Mouse (Mus musculus) cerebellum, postnatal 10 days (tissue): Measurements from ENCODE around the gene Cyb561.

ENCODE experiments used
- DNase-seq, 2 experiments: peaks; one replicate each; pipeline ENCODE4 v3.0.0; 2021; ENCODE audit warnings: mixed read lengths in 2 of 2

Gene Cyb561

DNA sequence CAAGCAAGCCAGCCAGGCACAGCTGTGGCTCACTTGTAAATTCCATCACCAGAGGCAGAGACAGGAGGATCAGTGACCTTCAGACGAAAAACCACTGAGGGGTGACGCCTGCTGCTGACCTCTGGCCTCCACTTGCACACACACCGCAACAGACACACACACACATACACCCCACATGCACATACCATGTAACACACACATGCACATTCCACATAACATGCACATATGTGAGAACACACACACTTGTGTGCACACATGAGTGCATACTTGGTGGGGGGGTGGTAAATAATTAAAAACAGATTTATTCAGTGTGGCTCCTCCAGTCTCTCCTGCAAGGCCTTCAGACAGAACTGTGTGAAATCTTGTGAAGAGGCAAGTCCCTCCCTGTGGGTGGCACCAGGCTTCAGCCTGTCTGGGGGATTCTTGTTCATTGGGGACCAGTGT is 1.5 kb downstream of the Cyb561 start:
- no peak for DNase-seq

DNA sequence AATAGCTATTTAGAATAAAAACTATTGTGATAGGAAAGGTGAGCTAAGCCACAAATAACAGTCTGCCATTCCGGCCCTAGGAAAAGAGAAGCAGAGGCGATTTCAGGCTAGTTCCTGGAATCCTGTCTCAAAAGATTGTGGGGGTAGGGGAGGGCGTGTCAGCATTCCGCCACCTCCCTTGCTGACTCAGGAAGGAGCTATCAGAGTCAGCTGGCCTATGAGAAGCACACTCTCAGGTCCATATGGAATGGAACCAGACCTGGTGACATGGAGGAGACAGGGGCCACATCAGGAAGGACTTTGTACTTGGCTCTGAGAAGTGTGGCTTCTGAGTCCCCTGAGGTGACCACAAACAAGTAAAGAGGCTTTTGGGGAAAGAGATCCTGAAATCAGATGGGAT is 2.6 kb downstream of the Cyb561 start:
- DNase-seq = no peak

DNA sequence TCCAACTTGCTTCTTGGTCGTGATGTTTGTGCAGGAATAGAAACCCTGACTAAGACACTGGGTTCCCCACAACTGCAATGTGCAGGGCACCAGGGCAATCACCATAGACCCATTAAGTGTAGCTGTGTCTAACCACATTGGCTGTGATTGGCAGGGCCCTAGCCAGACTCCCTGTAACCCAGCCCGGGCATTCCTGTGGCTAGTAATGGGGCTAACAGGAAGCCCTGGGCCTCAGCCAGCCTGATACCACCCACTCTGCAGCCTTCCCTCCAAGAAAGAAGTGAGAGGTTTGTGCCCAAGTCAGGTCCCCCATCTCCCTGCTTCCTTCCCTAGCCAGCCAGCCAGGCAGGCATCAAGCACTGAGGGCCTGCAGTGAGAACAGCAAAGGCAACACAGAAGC is 4.9 kb downstream of the Cyb561 start:
- no peak for DNase-seq

DNA sequence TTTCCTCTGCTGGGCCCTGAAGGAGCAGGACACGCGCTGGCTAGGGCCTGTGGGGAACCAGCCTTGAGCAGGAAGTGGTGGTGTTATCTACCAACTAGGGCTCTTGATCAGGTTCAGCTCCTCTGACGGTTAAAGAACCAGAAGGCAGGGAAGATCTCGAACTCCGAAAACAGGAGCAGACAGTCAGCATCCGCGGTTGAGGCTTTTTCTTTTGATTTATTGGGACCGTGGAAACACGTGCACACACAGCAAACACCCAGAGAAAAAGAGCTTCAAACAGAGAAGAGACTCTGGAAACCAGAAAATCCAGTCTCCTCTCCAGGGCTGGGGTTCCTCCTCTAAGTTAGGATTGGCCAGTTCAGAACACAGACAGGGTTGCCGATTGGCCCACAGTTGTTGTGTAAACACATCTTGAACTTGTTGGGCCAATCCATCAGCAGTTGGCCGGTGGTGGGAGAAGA is 6.4 kb downstream of the Cyb561 start:
- no peak for DNase-seq

DNA sequence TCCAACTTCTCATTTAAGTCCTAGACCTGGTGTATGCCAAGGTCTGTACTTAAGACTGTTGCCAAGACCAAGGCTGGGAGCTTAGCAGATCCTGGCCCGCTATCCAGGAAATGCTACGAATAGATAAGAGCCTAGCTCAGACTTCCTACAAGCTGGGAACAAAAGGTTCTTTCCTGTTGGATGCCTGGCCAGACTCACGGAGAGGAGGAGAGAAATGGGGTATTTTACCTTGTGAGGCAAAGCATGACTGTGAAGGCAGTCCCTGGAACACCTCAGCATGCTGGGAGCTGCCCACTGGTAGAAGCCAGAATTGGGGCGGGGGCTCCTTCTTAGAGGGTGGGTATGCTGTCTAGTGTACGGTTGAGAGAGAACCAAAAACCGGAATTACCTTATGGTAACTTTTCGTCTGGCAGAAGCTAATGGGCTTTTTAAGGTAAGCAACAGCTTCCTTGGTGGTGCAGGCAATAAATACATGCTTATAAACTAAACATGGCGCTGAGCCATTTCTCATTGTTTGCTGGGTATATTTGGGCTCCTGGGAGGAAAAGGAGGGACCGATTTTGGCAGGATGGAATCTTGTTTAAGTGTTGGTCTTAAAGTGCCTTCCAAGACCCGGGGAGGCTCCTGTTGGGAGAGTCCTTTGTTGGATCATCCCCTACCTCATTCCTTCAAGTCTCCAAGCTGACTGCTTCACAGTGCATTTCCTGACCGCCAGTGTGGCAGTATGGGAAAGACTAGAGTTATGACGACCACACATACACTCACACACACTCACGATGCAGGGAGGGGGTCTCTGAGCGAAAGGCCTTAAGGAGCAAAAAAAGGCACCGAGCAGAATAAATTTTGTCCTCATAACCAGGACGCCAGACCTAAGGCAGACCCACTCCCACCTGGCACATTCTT is 8.1 kb downstream of the Cyb561 start:
- no peak for DNase-seq

DNA sequence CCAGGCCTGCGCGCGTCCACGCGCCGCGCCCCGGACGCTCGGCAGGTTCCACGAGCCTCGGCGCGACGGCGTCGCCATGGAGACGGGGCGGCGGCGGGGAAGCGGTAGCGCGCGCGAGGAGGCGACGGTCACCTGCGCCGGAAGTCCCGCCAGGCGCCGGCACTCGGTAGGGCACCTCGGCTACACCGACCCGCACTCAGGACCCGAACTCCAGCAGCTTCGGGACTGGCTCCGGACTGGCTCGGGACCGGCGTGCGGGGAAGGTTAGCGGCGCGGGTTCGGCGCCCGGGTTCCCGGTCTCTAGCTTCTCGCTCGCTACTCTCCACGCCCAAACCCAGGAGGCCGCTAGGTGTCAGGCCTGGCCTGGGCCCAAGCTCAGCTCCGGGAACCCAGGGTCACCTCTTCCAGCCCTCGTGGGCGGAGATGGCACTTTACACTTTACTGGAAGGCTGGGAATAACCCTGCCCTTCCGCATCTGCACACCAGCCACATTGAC is 9.0 kb downstream of the Cyb561 start:
- DNase-seq = peak; percentile 81 to 82

DNA sequence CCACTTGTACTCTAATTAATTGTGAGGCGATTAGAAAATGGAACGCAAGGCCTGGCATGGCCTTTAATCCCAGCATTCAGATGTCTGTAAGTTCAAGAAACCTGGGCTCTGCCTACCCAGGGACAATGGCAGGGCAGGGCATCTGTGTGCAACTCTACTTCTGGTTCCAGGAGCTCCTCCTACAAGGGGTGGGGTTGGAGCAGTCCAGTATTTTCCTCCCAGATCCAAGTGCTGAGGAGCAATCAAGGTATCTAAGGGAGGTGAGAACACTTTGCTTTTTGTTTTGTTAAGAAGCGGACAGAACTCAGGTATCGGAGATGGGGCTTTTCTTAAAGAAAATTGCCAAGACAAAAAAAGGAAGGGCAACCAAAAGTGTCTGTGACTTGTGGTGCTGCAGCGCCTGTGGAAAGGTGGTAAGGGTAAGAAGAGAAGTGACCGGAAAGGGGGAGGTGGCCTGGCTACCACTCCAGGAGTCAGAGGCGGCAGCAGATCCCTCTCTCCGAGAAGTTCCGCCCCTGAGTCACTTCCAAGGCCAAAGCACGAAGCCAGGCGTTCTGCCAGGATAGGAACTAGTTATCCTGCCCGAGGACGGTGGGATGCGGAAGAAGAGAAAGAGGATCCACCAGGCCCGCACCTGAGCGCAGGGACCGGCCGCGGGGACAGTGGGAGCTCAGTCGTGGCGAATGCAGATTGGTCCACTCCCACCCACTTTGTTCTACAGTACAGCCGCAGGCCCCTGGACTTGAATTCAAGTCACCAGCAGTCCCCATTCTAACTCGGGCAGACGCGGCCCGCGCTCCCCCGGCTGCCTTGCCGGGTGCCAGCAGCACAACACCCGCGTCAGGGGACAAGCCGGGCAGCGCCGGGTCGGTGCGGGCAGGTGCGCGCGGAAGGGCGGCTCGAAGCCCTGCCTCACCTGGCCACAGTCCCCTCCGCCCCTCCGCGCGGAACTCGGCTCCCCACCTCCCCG is 9.7 kb downstream of the Cyb561 start:
- peak; percentile 66 to 67 for DNase-seq

DNA sequence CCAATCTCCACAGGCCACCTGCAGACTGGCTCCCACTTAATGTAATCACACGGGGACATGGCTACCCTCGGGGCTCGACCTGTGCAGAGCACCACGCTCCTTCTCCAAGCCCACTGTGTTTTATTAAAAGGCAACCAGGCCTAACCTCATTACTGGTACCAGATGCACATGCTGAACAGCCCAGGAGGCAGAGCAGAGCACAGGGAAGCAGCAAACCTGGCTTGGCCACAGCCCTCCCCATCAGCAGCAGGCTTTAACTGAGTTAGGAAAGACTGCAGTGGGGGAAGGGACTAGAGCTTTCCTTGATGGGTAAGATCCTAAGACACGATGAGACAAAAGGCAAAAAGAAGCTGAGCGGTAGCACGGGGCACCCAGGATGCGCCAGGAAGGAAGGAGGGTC is 11.2 kb downstream of the Cyb561 start:
- no peak for DNase-seq

DNA sequence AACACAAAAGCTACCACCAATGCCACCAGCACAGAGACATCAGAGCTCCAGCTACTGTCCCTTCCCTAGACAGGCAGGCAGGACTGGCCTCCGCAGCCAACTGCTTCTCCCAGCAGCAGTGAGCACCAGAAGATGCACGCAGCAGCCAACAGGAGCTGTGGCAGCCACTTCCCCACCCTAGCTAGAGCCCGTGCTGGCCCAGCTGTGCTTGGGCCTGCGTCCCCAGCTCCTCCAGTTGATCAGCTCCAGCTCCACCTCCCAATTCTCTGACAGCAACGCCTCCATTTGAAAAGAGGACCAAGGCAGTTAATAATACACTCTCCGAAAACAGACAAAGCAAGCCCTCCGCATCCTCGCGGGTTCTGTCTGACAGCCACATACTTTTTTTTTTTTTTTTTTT is 14.4 kb downstream of the Cyb561 start:
- peak; percentile 44 to 47 for DNase-seq

DNA sequence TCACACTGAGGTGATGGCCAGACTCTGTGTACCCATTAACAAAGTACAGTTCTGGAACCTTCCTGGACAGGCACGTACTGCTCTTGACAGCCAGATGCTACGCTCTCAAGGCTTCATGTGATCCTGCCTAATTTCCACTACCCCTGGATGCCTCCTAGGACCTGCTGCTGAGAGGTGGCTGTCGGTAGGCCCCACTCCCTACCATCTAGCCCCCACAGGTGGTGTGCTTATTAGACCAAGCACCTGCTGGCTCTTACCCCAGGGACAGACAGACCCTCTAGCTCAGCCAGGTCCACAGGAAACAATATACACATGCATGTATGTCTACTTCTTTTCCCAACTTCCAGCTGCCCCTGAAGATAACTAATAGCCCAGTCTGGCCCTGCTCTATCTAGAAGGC is 16.2 kb downstream of the Cyb561 start:
- no peak for DNase-seq

DNA sequence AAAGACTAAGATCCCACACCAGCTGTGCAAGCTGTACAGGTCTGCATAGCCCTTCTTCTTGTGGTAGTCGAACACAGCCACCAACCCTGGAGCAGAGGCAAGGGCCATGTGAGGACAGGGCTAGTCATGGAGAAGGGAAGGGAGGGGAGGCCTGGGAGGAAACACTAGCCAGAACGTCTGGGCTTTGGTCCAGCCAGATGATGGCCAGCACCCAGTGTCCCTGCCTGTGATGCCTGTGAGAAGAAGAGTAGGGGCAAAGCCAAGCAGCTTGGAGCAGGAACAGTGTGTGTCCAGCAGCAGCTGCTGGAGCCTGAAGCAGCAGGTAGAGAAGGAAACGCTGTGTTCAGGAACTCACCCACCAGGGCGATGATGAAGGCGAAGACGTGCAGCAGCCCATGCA is 16.9 kb downstream of the Cyb561 start:
- DNase-seq = peak; percentile 87 to 92

DNA sequence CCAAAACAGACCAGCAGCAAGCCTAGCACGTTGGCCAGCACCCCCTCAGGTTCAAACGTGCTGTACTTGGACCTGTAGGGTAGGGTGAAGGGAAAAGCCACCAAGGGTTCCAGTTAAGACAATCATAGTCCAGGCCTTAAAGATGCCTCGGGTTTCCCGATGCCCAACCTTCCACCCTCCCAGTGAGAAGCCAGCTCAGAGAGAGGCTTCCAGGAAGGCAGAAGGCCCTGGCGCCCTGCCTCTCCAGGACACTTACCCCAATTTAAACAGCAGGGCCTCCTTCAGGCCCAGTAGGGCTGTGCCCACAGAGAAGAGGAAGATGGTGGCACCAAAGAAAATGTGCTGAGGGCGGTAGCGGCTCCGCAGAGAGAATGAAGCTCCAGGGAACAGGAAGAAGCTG is 17.6 kb downstream of the Cyb561 start:
- DNase-seq = peak; percentile 48 to 54

DNA sequence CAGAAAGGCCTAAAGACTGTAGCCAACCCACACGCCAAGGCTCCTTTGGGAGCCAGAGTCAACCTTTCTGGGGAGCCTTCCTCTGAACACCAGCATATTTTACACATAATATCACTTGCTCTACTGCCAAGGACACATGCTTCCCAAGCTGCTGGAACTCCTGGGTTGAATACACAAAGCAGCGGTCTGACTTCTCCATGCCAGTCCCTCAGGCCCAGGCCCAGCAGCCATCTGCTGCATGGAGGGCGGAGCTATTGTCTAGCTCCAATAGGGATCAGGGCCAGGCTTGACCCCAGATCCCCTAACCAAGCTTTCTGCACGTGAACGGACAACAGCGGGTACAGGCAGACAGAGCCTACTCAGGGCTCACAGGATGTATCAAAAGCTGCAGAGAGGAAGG is 18.3 kb downstream of the Cyb561 start:
- peak; percentile 74 to 83 for DNase-seq

DNA sequence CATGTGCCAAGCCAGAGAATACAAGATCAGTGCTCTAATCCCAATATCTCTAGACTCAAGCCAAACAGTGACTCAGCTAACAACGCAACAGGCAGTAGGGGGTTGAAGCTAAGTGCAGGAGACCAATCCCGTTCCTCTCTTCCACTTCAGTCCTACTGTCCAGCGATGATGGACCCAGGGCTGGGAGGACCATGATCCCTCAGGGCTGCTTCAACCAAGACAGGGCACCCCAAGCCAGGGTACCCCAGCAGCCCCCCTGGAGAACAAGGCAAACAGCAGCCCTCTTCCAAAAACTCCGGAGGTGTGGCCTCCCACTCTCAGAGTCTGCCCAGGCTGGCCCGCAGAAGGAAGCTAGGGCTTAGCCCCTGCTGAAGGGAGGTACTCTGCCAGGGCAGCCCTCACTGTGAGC is 18.8 kb downstream of the Cyb561 start:
- peak; percentile 56 to 64 for DNase-seq

DNA sequence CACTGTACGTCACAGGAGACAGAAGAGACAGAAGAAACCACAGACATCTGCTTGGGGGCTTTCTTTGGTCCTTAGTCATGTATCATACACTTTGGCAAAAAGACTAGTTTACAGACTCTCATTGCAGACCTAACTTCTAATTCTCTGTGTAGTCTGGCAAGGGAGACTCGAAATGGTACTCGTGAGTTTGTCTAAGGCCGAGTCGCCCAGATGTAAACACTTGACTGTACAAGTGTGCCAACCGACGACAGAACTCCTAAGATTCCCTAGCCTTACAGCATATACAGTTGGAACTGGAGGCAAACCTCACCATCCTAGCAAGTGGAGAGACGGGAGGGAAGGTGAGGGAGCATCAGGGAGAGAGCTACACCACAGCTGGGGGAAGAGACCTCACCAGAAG is 19.4 kb downstream of the Cyb561 start:
- DNase-seq = no peak

DNA sequence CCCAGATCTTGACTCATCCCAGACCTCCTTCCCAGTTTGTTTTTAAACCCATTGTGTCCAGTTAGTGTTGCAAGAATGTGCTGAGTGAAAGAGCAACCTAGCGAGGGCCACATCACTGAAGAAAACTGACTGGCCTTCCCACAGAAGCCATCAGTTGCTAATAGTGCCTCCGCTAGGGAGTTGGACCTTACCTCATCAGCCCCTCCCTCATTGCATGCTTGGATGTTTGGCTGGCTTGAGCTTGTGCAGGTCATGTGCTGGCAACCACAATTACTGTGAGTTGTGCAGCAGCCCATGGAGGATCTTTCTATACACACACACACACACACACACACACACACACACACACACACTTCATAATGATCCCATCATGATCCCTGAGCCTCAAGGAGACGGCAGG is 21.8 kb downstream of the Cyb561 start:
- no peak for DNase-seq

DNA sequence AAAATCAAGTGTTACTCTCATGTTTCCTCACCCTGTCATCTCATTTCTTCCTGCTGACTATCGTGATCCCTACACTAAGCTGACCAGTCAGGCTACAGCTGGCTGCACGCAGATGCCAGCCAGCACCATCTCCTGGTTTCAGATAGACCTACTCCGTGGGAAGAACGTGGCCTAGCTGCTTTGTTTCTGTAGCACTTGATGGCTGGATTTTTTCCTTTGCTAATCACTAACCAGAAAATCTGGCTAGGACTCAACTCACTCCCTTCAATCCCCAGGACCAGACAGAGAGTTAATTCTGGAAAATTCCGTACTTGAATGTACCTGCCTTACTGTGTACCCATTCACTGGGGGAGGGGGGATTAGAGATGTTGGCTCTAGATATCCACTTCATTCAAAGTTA is 25.0 kb downstream of the Cyb561 start:
- DNase-seq = no peak

DNA sequence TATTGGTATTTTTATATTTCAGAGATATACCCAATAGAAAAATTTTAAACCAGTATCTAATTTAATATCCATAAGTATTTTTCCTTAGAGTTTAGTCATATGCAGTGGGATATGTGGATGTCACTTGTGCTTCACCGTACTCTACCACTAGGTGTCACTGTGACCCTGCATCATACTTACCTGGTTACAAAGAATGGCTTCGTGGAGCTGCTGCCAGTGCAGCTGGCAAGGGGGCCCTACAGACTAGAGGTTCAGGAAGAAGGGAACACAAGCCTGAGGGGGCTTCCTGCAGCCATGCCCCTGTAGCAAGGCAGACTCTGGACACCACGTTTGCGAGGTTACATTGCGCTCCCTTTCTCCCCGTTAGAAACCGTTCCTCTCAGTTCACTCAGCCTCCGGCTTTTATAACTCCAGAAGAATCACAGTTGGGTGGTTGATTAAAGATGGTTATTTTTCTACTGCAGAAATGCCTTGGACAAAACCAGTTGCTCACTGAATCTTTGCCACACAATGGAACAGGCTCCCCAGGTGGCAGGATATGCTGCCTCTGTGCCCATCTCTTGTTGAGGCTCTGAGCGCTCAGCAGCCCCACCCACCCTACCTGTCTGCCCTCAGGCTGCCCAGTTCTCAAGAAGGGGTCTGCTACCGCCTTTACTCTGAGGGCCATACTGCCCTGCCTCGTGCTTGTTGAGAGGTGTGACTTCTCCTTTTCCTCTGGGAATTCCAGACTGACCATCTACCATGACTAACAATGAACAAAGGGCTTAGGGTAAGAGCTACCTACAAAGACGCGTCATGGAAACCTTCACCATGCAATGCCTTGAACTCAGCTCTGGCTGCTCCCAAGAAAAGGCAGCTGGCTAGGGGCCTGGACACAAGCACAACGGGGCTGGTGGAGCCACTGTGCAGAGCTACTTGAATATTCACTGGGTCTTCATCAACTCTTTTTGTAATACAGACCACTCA is 25.8 kb downstream of the Cyb561 start:
- peak; percentile 90 to 91 for DNase-seq

DNA sequence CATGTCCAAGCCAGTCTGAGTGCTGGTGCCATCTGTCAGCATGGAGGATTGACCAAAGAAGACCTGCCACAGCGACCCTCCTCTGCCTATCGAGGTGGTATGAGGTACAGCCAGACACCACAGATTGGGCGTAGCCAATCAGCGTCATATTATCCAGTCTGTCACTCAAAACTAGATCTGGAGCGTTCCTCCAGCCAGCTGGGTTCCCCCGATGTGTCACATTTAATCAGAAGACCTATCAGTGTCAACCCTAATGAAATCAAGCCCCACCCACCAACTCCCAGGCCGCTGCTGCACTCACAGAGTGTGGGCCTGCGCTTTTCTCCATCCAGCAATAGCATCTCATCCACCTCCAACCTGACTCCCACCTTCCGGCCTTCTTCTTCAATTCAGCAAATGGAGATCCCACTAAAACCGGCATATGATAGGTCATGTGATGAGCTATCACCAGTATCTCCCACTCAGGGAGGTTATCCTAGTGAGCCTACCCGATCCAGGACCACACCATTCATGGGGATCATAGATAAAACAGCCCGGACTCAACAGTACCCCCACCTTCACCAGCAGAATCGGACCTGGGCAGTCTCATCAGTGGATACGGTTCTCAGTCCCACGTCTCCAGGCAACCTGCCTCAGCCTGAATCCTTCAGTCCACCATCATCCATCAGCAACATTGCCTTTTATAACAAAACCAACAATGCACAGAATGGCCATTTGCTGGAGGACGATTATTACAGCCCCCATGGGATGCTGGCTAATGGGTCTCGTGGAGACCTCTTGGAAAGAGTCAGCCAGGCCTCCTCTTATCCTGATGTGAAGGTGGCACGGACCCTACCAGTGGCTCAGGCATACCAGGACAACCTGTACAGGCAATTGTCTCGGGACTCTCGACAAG is 30.1 kb downstream of the Cyb561 start:
- DNase-seq = no peak

DNA sequence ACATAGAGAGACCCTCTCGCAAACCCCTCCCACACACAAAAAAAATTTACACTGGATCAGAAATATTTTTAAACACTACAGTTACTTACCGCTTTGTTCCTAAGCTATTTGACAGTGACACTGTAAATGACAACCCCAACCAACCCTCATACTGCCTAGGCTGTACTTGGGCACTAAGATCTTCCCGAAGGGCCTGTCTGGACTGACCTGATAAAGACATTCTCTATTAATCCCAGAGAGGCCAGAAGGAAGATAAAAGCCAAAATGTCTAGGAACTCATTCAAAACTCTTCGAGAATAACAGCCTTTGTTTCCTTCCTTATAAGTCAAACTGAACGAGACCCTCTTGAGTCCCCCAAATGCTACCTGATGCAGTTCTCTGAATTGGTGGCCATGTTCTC is 31.9 kb downstream of the Cyb561 start:
- DNase-seq = no peak

DNA sequence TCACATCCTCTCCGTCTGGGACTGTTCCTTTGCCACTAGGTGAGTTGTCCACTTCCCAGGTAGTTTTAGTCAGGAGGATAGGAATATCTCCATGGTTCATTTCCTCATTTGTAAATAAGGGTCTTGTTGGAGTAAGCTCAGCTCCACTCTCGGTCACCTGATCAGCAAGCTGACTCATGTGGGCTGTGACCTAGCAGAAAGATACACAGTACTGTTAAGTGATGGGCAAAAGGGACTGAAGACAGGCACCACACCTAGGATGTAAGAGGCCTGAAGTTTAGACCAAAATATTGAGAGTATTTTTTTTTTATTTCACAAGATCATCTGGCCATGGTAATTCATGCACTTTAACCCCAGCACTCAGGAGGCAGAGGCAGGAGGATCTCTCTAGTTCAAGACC is 32.3 kb downstream of the Cyb561 start:
- DNase-seq = no peak
